Mouse (Mus musculus) cerebellum, adult 2 months (tissue): ENCODE measurements around the gene Dtnb. TPM values are rescaled to one million over a fixed set of nuclear protein-coding genes. Genes with fewer than 3 reads are reported as not detected.
"Not testable (repeated sequence)": the region's sequence is repeated elsewhere in the genome, so short reads cannot be mapped to it uniquely, and the experiment has no call there.

Source experiments
- DNase-seq, 2 experiments: peaks; one replicate each; pipeline ENCODE4 v3.0.0; 2021
- H3K27ac ChIP-seq: fragments of 200-500 bp; 2 replicates; pipeline ENCODE4 v1.5.1; 2012; ENCODE audit warnings: low read length, control low read depth, inconsistent platforms; ENCODE audit not compliant: insufficient read depth
- H3K27me3 ChIP-seq: fragments of 200-500 bp; 2 replicates; pipeline ENCODE4 v1.6.1; 2012; ENCODE audit warnings: inconsistent platforms, mild to moderate bottlenecking, low read length, moderate library complexity; ENCODE audit not compliant: control insufficient read depth, insufficient read depth
- H3K4me1 ChIP-seq: fragments of 200-500 bp; 2 replicates; pipeline ENCODE4 v1.6.1; 2011; ENCODE audit warnings: low read length; ENCODE audit not compliant: control insufficient read depth, insufficient read depth
- H3K4me3 ChIP-seq: fragments of 200-500 bp; replicated peaks from 2 replicates; pipeline ENCODE3; 2011; ENCODE audit warnings: mild to moderate bottlenecking, low read depth, low read length, control low read depth; ENCODE audit not compliant: insufficient read depth
- CTCF ChIP-seq: fragments of 200-500 bp; IDR thresholded peaks from 2 replicates; pipeline ENCODE4 v1.5.1; 2011; ENCODE audit warnings: low read depth, mild to moderate bottlenecking, control low read depth, low read length, moderate library complexity, borderline replicate concordance; ENCODE audit not compliant: insufficient read depth
- POLR2A ChIP-seq: fragments of 200-500 bp; IDR thresholded peaks from 2 replicates; pipeline ENCODE4 v1.6.1; 2011; ENCODE audit warnings: low read length, control low read depth, borderline replicate concordance; ENCODE audit not compliant: insufficient read depth
- WGBS: fragments of 180-500 bp; shearing (Covaris S2); methylation state at CpG from one replicate; pipeline ENCODE4 v1.1.7; 2018; 5-methylcytosine and 5-hydroxymethylcytosine counted together
- polyA plus RNA-seq: library from polyadenylated mRNA; depleted of rRNA; stranded (reverse); fragments of >200 nt; gene quantifications from 2 replicates; pipeline ENCODE4 v1.2.3, GENCODE M21; 2012; rRNA removed

The Dtnb gene
- 86.6 and 91.3 TPM in 2 replicates for polyA plus RNA-seq

DNA sequence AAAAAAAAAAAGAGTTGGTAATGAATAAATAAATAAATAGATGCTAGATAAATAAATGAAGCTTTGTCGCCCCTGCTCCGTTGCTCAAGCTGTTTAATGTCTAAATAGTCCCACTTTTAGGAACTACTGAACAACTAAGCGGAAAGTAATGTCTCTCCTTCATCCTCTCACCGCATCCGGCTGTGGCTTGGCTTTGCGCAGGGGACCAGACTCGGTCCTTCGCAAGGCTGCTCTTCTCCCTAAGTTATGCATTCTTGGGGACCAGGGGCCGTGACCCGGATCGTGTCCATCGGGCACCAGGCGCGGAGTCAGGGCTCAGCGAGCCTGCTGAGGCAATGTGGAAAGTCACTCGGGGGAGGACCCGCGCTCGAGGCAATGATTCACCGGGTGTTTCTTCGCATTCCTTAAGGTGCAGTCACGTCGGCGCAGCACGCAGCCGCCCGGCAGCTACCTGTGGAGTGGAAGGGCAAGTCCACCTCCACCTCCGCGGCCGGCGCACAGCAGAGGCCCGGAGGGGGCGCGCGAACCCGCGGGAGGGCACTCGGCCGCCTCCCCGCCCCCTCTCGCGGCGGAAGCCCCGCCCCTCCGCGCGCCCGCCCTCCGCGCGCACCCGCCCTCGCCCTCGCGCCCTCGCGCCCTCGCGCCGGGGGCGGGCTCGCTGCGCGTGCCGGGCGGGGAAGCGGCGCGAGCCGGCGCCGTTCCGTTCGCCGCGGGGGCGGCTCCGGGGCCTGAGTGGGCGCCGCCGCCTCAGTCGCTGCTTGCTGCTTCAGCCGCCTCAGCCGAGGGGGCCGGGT lies at the start of gene Dtnb:
TSS of gene Dtnb (plus strand) at position 595 of the 794 bp plus-strand sequence.
- Histone ChIP-seq H3K27me3 (no peaks in the 10 kb centered on the region), H3K4me1 (peaks cover 9% of the 10 kb centered on the region), H3K27ac (peak within 1 kb of the TSS; percentile 90), H3K4me3 (peak within 1 kb of the TSS; percentile 93)
- 2% methylated on average over 81 of the region's 85 CpGs for WGBS
- TF ChIP-seq POLR2A: no peak
- TF ChIP-seq CTCF: no peak
- peak in 1 of 2 experiments; percentile 77 for DNase-seq

- Histone ChIP-seq H3K4me1 (no peaks in the 10 kb centered on the region), H3K27me3 (no peaks in the 10 kb centered on the region), H3K27ac (no peak overlapping the region), H3K4me3 (no peak overlapping the region)
- 94% methylated on average over 5 of the region's 5 CpGs for WGBS
- DNase-seq: no peak
- TF ChIP-seq CTCF: no peak
- no peak for TF ChIP-seq POLR2A
Measured at GRCm38 (mm10) chr12:3525536-3525935, 46.6 kb upstream of the Dtnb start.

GRCm38 (mm10) chr12:3535446-3535845 lies 36.7 kb upstream of the Dtnb start:
- not testable (repeated sequence) for H3K27ac ChIP-seq, H3K4me3 ChIP-seq, H3K4me1 ChIP-seq, H3K27me3 ChIP-seq, DNase-seq
- WGBS: 92% methylated on average over 1 of the region's 1 CpGs

DNA sequence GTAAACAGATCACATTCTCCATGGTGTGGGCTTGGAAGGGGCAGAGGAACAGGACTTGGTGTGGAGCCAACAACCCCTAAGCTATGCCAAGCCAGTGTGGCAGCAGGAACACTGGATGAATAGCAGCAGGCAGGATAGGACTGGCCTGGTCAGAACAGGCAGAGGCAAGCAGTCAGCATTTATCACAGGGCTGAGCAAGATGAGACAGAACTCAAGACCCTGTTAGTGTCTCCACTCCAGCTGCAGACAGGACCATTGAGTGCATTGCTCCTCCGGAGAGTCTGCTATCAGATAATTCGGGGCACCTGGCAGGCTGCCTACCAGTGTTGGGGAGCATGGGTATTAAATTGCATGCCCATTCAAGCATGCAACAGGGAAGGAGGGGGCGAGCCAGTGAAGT lies 34.6 kb upstream of the Dtnb start:
- no peaks in the 10 kb centered on the region for H3K27me3 ChIP-seq
- DNase-seq: peak in 1 of 2 experiments; percentile 12
- 18% methylated on average over 3 of the region's 3 CpGs for WGBS
- peaks cover 3% of the 10 kb centered on the region; the same call in 1 of the 2 replicates for H3K4me1 ChIP-seq
- no peak overlapping the region for H3K4me3 ChIP-seq
- no peak for TF ChIP-seq POLR2A
- TF ChIP-seq CTCF: no peak
- no peak overlapping the region for H3K27ac ChIP-seq

- TF ChIP-seq CTCF (no peak), POLR2A (no peak)
- no peak overlapping the region for H3K27ac ChIP-seq
Measured at GRCm38 (mm10) chr12:3538036-3538435, 34.1 kb upstream of the Dtnb start.

DNA sequence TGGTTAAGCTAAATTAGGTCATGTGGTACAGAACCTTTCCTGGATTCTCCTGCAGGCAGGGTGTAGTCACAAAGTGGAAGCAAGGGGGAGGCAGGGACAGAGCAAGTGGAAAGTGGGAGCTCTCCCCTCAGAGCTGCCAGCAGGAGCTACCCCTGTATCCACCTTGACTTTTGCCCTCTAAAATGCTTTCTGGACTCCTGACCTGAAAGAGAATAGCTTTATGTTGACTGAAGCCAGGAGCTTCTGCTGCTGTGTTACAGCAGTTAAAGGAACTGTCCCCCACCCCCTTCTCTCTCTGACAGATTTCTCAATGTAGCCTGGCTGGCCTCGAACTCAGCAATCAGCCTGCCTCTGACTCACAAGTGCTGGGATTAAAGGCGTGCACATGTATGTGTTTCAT lies 32.6 kb upstream of the Dtnb start:
- Histone ChIP-seq H3K27me3 (no peaks in the 10 kb centered on the region), H3K27ac (no peak overlapping the region), H3K4me1 (peaks cover 3% of the 10 kb centered on the region; the same call in 1 of the 2 replicates), H3K4me3 (no peak overlapping the region)
- TF ChIP-seq POLR2A: no peak
- no peak for TF ChIP-seq CTCF
- 92% methylated on average over 2 of the region's 2 CpGs for WGBS
- no peak for DNase-seq

More at GRCm38 (mm10) chr12:3538036-3538435, 34.1 kb upstream of the Dtnb start:
- 76% methylated on average over 1 of the region's 1 CpGs for whole genome bisulfite sequencing
- Histone ChIP-seq H3K27me3 (no peaks in the 10 kb centered on the region), H3K4me3 (no peak overlapping the region), H3K4me1 (peaks cover 3% of the 10 kb centered on the region; the same call in 1 of the 2 replicates)
- no peak for DNase-seq

GRCm38 (mm10) chr12:3540871-3541270 lies 31.3 kb upstream of the Dtnb start:
- no peaks in the 10 kb centered on the region for H3K27me3 ChIP-seq
- TF ChIP-seq POLR2A (no peak), CTCF (no peak)
- H3K4me1 ChIP-seq: peaks cover 3% of the 10 kb centered on the region; the same call in 1 of the 2 replicates
- H3K4me3 ChIP-seq: no peak overlapping the region
- H3K27ac ChIP-seq: no peak overlapping the region
- WGBS: 64% methylated on average over 7 of the region's 7 CpGs
- no peak for DNase-seq

- 89% methylated on average over 3 of the region's 3 CpGs for WGBS
- H3K27me3 ChIP-seq: no peaks in the 10 kb centered on the region
- no peak for DNase-seq
- H3K4me3 ChIP-seq: no peak overlapping the region
- no peak overlapping the region for H3K27ac ChIP-seq
- no peaks in the 10 kb centered on the region for H3K4me1 ChIP-seq
- TF ChIP-seq POLR2A (no peak), CTCF (no peak)
Measured at GRCm38 (mm10) chr12:3545451-3545850, 26.7 kb upstream of the Dtnb start.
